Mouse (Mus musculus): ENCODE results near the gene Tmem59.

The Tmem59 gene

GRCm38 (mm10) chr4:107180746-107181145 is 2.5 kb downstream of the Tmem59 start:
- no peak for DNase-seq (ENCODE audit: low spot score)

GRCm38 (mm10) chr4:107181866-107182265 is 3.7 kb downstream of the Tmem59 start:
- no peak for DNase-seq (ENCODE audit: low spot score)

DNA sequence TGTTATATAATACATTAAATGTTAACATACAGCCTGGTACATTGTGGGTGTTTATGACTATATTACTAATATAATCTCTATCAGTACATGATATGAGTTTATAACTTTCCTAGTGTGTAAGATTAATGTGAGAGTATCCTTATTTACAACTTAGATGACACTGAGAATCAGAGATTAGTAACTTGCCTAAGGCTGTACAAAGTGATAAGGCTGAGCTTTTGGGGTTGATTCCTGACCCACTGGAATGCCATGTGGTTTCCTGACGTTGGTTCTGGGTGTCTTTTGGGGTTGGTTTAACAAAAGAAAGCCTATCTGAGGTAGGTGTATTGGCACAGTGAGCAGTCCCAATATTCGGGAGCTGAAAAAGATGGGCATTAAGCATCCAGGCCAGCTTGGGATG is 4.6 kb downstream of the Tmem59 start:
- DNase-seq (ENCODE audit: low spot score), result no peak

- DNase-seq (ENCODE audit: low spot score), result no peak
Measured at GRCm38 (mm10) chr4:107183203-107183602, 5.0 kb downstream of the Tmem59 start.

GRCm38 (mm10) chr4:107185703-107186102 is 7.5 kb downstream of the Tmem59 start:
- no peak for DNase-seq (ENCODE audit: low spot score)

DNA sequence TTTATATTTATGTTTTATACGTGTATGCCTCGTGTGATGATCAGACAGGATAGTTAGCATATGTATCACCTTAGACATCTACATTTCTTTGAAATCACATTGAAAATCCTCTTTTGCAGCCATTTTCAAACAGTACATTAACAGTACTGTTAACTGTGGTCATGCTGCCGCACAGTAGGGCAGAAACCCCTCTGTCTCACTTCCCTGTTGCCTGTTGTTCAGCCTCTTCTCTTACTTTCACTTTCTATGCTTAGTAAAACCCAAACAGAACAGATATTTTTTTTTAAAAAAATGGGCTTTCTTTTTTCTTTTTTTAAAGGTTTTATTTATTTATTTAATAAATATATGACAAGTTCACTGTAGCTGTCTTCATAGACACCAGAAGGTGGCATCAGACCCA is 15.6 kb downstream of the Tmem59 start:
- DNase-seq (ENCODE audit: low spot score), result no peak

- no peak for DNase-seq (ENCODE audit: low spot score)
Measured at GRCm38 (mm10) chr4:107196454-107196853, 18.3 kb downstream of the Tmem59 start.

GRCm38 (mm10) chr4:107198072-107198471 is 19.9 kb downstream of the Tmem59 start:
- DNase-seq (ENCODE audit: low spot score), result no peak

- DNase-seq (ENCODE audit: low spot score), result no peak
Measured at GRCm38 (mm10) chr4:107201779-107202178, 23.6 kb downstream of the Tmem59 start.

- no peak for DNase-seq (ENCODE audit: low spot score)
Measured at GRCm38 (mm10) chr4:107203001-107203400, 24.8 kb downstream of the Tmem59 start.

DNA sequence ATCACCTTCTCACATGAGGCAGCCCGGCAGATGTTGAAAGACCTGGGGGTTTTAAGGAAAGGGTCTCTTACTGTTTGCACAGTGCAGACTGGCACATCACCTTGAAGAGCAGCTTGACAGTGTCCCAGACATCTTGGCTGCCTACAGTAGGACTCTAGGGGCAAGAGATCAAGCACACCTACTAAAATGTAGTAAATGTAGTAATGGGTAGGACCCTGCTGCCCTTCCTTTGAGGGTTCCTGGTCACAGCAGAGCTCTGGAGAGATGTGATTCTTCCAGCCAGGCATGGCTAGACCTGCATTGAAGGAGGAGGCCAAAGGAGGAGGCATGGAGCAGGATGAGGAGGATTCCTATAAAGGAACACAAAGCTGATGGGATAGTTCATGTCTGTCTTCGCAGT is 28.8 kb downstream of the Tmem59 start:
- DNase-seq (ENCODE audit: low spot score), result no peak

DNA sequence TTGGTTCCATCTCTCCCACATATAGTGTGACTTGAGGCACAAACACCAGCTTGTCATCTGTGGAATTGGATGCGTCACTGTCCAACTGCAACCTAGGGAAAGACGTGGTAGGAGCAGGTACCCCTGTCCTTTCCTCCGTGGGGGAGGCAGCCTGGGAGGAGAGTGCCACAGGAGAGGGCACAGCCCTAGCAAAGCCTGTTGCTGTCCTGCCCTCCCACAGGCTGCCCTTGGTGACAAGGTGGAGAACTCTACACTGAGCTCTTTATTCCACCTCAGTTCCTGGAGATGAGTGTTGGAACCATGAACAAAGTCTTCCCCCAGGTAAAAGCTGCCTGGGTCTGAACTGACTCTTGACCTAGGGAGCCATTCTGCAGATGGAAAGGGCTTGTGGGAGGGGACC is 30.7 kb downstream of the Tmem59 start, which contains the start of gene Ldlrad1:
Gene Ldlrad1, plus strand, starts transcription at position 301 of the 400 bp plus-strand sequence.
- no peak for DNase-seq (ENCODE audit: low spot score)

DNA sequence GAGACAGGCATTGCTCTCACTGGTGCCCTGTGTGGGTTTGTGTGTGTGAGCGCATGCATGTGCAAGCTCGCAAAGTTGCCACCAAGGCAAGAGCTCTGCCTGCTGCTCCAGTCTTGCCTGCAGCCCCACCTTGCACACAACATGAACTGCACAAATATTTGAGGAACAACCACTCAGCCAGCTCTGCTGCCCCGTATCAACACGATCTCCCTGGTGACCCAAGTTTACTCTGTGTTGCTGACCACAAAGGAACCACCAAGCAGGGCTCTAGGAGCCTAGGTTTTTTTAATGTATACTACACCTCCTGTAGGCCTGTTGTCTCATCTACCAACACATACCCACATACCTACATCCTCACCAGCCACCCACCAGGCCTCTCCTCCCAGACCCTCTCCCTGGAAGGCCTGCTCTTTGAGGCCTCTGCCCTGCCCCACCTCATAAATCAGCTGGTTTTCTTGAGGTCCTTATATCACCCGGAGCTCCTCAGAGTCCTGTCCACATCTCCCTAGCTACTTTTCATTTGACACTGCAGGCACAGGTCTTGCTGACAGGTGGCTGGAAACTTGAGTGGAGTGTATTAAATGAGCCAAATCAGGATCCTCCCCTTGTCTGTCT is 32.4 kb downstream of the Tmem59 start:
- DNase-seq (ENCODE audit: low spot score), result no peak

DNA sequence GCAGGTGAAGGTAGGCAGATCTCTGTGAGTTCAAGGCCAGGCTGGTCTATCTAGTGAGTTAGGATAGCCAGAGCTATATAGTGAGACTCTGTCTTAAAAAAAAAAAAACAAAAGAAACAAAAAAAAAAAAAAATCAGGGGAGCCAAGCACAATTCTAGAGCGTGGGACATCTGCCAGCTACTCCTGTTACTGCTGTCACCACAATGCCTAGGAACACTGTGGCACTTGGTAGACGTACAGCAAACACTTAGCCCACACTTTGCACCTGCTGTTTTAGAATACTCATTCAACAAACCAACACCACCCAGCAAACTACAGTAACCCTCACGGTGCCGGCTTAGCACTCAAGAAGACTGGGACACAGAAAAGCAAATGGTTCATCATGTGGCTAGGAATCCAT is 33.3 kb downstream of the Tmem59 start:
- DNase-seq (ENCODE audit: low spot score), result no peak

DNA sequence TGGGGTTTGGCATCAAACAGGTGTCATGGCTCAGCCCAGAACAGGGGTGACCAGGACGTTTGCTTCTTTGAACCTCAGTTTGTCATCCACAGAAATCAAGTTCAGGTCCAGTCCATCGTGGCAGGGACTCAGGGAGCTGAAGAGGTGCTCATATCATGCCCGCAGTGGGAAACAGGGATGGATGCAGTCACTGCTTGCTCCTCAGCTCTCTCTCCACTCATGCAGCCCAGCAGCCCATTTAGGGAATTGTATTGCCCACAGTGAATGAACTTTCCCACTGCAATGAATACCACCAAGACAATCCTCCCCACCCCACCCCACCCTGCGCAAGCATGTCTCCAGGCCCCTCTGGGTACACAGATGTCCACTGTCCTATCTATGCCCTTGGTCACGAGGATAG is 33.7 kb downstream of the Tmem59 start:
- no peak for DNase-seq (ENCODE audit: low spot score)

GRCm38 (mm10) chr4:107213279-107214011 is 35.2 kb downstream of the Tmem59 start:
- no peak for DNase-seq (ENCODE audit: low spot score)

- no peak for DNase-seq (ENCODE audit: low spot score)
Measured at GRCm38 (mm10) chr4:107217574-107217973, 39.4 kb downstream of the Tmem59 start.

GRCm38 (mm10) chr4:107221524-107221923 is 43.3 kb downstream of the Tmem59 start:
- no peak for DNase-seq (ENCODE audit: low spot score)

- DNase-seq (ENCODE audit: low spot score), result no peak
Measured at GRCm38 (mm10) chr4:107223225-107224204, 45.3 kb downstream of the Tmem59 start.

DNA sequence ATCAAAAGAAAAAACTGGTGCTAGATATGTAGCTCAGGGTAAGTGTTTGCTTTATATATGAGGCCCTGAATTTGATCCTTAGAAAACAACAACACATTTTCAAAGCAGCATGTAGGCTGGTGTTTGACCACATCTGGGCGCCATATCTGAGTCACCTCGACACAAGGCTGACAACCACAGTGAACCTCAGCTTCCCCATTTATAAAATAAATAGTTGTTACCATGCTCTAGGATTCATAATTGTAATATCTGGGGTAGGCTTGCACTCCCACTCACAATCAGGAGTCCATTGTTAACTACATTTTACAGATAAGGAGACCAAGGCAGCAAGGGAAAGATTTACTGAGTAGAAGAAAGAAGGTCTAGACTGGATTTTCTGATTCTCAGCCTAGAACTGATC is 48.1 kb downstream of the Tmem59 start:
- DNase-seq (ENCODE audit: low spot score), result no peak

GRCm38 (mm10) chr4:107232219-107232618 is 54.0 kb downstream of the Tmem59 start:
- no peak for DNase-seq (ENCODE audit: low spot score)

DNA sequence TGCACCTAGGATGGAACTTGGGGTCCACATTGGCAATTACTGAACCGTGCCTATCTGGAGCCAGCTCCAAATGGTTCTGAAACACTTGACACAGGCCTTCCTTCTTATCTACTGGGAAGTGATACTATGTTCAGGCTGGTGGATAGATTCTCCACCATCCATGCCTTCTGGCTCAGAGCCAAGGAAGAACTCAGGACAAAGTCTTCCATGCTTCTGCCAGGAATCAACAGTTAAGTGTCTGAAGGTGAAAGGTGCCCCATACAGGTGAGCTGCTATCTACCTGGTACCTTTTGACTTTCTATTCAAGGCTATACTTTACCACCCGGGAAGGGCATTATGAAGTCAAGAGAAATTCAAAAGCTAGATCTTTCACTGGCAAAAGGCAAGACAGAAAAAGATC is 60.1 kb downstream of the Tmem59 start:
- no peak for DNase-seq (ENCODE audit: low spot score)

- DNase-seq (ENCODE audit: low spot score), result no peak
Measured at GRCm38 (mm10) chr4:107240196-107240595, 62.0 kb downstream of the Tmem59 start.
